Mouse (Mus musculus) liver, adult (tissue): ENCODE measurements at regions not wholly inside any gene's neighbourhood (a gene's known extent, or its start where the extent isn't known, plus 50 kb on each side); places are given as distances from the start of the nearest gene placed in this dataset.

ENCODE experiments used
- GATA4 ChIP-seq: IDR thresholded peaks from 2 replicates; pipeline ENCODE4 v1.6.1; 2014; ENCODE audit warnings: mild to moderate bottlenecking, low read length; ENCODE audit not compliant: insufficient replicate concordance

- TF ChIP-seq GATA4, result no peak
Measured at GRCm38 (mm10) chr14:45996760-45997159, 338.8 kb upstream of the Ddhd1 start.

GRCm38 (mm10) chr14:46004078-46004477, 346.1 kb upstream of the Ddhd1 start:
- no peak for TF ChIP-seq GATA4

GRCm38 (mm10) chr14:46005307-46005706, 347.4 kb upstream of the Ddhd1 start:
- no peak for TF ChIP-seq GATA4

DNA sequence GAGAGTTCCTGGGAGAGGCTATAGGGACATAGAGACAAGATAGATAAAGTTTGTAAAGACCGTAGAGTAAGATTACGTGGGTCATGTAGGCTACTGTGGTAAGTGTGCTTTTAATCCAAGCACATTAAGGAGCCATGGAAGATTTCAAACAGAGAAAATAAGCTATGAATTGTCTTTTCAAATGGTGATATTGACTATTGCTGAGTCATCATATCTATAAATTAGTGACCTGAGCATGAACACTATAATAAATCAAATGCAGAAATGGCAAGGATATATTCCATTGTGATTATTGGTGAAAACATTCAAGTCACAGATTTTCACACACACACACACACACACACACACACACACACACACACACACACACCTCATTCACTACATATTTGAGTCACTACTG, 355.3 kb upstream of the Ddhd1 start:
- no peak for TF ChIP-seq GATA4

GRCm38 (mm10) chr14:46014090-46014489, 356.1 kb upstream of the Ddhd1 start:
- no peak for TF ChIP-seq GATA4

GRCm38 (mm10) chr14:46015682-46016400, 357.9 kb upstream of the Ddhd1 start:
- TF ChIP-seq GATA4, result peak; percentile 41; the same call in 1 of the 2 replicates

DNA sequence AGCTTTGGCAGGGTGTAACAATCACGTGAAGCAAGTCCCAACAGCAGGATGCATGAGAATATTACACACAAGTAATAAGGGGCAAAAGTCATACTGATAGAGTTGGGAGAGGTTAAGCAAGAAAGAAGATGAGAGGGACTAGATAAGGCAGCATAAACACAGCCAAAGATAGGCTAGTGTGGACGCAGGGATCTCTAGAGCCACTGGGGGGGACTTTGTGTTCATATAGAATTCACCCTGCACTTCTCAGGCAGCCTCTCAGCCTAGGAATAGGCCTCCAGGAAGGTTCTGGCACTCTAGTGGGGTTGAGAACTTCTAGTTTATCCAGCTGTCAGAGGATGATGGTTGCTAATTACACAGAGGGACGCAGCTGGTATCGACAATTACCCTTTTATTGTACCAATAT, 358.8 kb upstream of the Ddhd1 start:
- TF ChIP-seq GATA4, result peak; percentile 96

DNA sequence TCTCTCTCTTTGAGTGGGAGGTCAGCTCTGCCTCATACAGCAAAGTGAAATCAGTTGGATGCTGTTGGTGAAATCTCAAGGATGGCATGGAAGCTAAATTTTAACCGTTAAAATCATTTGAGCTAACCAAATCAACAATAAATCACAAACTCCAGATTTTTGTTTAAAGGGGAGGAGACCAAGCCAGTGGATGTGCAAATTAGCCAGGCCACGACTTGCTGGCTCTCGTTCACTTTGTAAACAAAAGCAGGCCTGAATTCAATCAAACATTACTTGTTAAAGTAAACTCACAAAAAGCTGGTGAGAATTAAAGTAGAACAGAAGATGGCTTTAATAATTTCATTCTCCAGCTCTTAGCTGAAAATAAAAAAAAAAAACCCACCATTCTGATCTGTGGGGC, 359.3 kb upstream of the Ddhd1 start:
- no peak for TF ChIP-seq GATA4

DNA sequence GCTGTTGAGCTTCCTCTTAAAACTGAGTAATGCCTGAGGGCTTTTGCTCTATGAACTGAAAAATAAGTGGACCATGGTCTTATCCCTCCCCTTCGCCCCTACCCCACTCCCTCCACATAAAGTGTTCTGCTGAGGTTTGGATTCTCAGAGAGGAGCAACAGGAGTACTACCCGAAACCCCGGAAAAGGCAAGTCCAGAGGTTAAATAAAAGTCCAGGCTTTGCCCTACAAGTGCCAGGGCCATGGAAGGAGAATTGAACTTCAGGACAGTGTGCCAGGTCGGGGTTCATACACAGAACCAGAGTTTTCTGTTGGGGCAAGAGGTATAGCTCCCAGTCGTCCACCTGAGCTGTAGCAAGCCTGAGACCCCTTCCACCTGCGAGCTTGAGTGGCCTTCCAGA, 360.0 kb upstream of the Ddhd1 start:
- TF ChIP-seq GATA4, result no peak

GRCm38 (mm10) chr14:46019240-46020025, 359.8 kb upstream of the Gm15217 start:
- TF ChIP-seq GATA4, result no peak; the same call in 1 of the 2 replicates

- TF ChIP-seq GATA4, result no peak
Measured at GRCm38 (mm10) chr14:46034301-46034700, 344.9 kb upstream of the Gm15217 start.

DNA sequence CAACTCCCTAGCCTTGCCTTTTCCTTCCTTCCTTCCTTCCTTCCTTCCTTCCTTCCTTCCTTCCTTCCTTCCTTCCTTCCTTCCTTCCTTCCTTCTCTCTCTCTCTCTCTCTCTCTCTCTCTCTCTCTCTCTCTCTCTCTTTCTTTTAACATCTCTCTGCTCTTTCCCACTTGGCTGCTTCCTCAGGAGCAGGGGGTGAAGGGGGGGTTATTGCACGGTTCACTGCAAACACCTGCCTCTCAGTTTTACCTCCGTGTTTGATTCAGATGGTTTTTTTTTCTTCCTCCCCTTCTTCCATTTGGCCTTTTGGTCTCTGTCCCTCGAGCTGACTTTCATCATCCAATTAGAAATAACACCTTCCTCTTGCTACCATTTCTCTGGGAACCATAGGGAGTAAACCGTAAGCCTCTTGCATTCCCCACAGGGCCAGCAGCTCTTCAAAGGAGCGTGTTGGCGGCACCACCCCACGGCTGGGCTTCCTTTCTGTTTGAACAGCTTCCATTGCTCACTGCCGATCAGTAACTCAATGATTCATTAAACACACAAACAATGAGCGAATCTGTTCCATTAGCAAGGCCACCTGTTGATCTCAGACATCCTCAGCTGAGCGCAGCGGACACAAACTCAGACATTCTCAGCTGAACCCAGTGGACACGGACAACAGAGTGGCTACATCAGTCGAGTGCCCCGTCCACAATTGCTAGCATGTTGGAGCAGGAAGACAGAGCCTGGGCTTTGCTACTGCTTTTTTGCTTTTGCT, 318.4 kb upstream of the Gm15217 start:
- TF ChIP-seq GATA4, result no peak

DNA sequence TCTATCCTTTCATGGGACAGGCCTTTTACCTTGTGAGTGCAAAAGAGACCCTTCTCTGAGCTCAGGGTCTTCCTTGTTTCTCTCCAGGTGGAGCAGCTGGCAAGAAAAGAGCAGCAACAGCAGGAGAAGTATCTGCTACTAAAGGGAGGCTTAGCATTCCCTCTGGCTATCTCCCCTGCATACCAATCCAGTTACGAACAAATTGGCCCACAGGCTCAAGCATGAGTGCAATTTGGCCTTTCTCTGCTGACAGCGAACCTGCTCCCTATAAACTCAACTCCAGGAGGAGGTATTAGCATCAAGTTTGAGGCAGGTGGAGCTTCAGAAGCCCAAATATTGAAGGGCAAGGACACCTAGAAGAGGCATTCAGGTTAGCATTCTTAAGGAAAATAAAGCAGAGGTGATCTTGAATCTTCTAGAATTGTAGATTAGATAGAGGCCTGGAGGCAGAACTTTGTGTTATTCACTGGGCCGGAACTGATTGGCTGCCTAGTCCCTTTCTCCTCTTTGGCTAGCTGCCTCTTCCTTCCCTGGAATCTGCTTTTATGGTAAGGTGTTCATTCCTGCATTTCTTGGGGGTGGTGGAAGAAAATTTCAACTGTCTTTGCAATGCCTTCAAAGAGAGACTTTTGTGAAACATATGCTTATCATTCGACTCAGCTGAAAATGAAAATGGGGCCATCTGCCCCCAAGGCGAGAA, 312.0 kb upstream of the Gm15217 start:
- no peak for TF ChIP-seq GATA4

- TF ChIP-seq GATA4, result no peak
Measured at GRCm38 (mm10) chr14:46071244-46071643, 308.0 kb upstream of the Gm15217 start.

DNA sequence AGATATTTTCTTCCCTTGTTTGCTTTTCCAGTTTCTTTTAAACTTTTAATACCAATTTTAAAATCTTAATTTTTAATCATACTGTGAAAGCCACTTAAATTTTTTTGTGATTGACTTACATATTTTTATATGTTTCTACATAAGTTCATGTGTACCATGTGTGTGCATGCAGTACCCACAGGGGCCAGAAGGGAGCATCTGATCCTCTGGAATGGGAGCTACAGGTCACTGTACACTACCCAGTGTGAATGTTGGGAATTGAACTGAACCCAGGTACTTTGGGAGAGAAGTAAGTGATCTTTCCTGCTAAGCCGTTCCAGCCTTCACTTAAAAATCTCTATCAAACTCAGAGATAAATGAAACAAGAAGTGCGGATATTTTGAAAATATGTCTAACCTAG, 302.5 kb upstream of the Gm15217 start:
- TF ChIP-seq GATA4, result no peak
